Mouse (Mus musculus) adrenal gland, adult 8-10 months (tissue): ENCODE results near the gene Bcap31. TPM values are rescaled to one million over a fixed set of nuclear protein-coding genes. Genes with fewer than 3 reads are reported as not detected.

ENCODE experiments used
- total RNA-seq, 4 experiments: library from RNA; stranded (reverse); gene quantifications; 2 replicates each; pipeline ENCODE4 v1.2.4; 2022

The Bcap31 gene
- total RNA-seq, 4 experiments from 2014 or later, result 212 to 320 (median 258) TPM

Other genes with a start within 250 kb of the Bcap31 start
- gene Bgn, start 232.6 kb downstream of the Bcap31 start, total RNA-seq, result 100 to 1,000 TPM; 251 to 364 (median 310) TPM
- 100 to 1,000 TPM in 1 of 4 experiments, 10 to 100 TPM in 3; 68.5 to 100 (median 79.5) TPM for gene Atp2b3, start 213.1 kb downstream of the Bcap31 start, total RNA-seq
- 1 to 10 TPM in 1 of 4 experiments, under 1 TPM in 3; 0.17 to 1.1 (median 0.52) TPM for gene Dusp9, start 76.8 kb downstream of the Bcap31 start, total RNA-seq
- 10 to 100 TPM; 10.6 to 29.6 (median 18.5) TPM for gene Pnck, start 56.1 kb downstream of the Bcap31 start, total RNA-seq
- gene Slc6a8, start 43.0 kb downstream of the Bcap31 start, total RNA-seq, result 100 to 1,000 TPM in 3 of 4 experiments, 10 to 100 TPM in 1; 63.8 to 185 (median 134) TPM
- gene Abcd1, start 422 bp upstream of the Bcap31 start, total RNA-seq, result 10 to 100 TPM; 23.0 to 38.2 (median 29.4) TPM
- under 1 TPM; 0.38 to 0.74 (median 0.55) TPM for gene Plxnb3, start 40.9 kb upstream of the Bcap31 start, total RNA-seq
- under 1 TPM; 0.42 to 0.71 (median 0.52) TPM for gene Srpk3, start 58.2 kb upstream of the Bcap31 start, total RNA-seq
- 100 to 1,000 TPM; 295 to 431 (median 378) TPM for gene Idh3g, start 70.7 kb upstream of the Bcap31 start, total RNA-seq
- 100 to 1,000 TPM; 150 to 176 (median 163) TPM for gene Ssr4, start 70.9 kb upstream of the Bcap31 start, total RNA-seq
- 1 to 10 TPM; 4.4 to 8.1 (median 6.4) TPM for gene Pdzd4, start 108.8 kb upstream of the Bcap31 start, total RNA-seq
- gene Avpr2, start 175.9 kb upstream of the Bcap31 start, total RNA-seq, result not detected
- gene L1cam, start 179.9 kb upstream of the Bcap31 start, total RNA-seq, result 10 to 100 TPM; 10.1 to 25.3 (median 16.7) TPM
- gene Arhgap4, start 205.7 kb upstream of the Bcap31 start, total RNA-seq, result 1 to 10 TPM; 2.4 to 7.7 (median 5.4) TPM
- 100 to 1,000 TPM in 1 of 4 experiments, 10 to 100 TPM in 3; 77.6 to 108 (median 89.8) TPM for gene Naa10, start 205.8 kb upstream of the Bcap31 start, total RNA-seq
- 10 to 100 TPM; 17.7 to 51.7 (median 30.5) TPM for gene Renbp, start 214.7 kb upstream of the Bcap31 start, total RNA-seq